Mouse (Mus musculus) limb, embryonic 10.5 days (tissue): Measurements from ENCODE around the gene Morf4l1. TPM values are rescaled to one million over a fixed set of nuclear protein-coding genes. Genes with fewer than 3 reads are reported as not detected.
"Not testable (repeated sequence)": the region's sequence is repeated elsewhere in the genome, so short reads cannot be mapped to it uniquely, and the experiment has no call there.

ENCODE experiments used
- DNase-seq: peaks from one replicate; pipeline ENCODE4 v3.0.0-alpha.2; 2017; ENCODE audit warnings: low spot score
- H3K27ac ChIP-seq: fragments of 300-500 bp; sonication (generic); 2 replicates; pipeline ENCODE4 v1.5.1; 2016; ENCODE audit warnings: mild to moderate bottlenecking
- H3K27me3 ChIP-seq: fragments of 300-500 bp; sonication (generic); 2 replicates; pipeline ENCODE4 v1.6.1; 2016; ENCODE audit warnings: low read depth, mild to moderate bottlenecking; ENCODE audit not compliant: poor library complexity, severe bottlenecking
- H3K36me3 ChIP-seq: fragments of 300-500 bp; sonication (generic); 2 replicates; pipeline ENCODE4 v1.6.1; 2016; ENCODE audit warnings: mild to moderate bottlenecking, moderate library complexity
- H3K4me1 ChIP-seq: fragments of 300-500 bp; sonication (generic); 2 replicates; pipeline ENCODE4 v1.6.1; 2016
- H3K4me3 ChIP-seq: fragments of 300-500 bp; sonication (generic); 2 replicates; pipeline ENCODE4 v1.5.1; 2016; ENCODE audit warnings: mild to moderate bottlenecking, moderate library complexity
- H3K9me3 ChIP-seq: fragments of 300-500 bp; sonication (generic); replicated peaks from 2 replicates; pipeline ENCODE4 v1.6.1; 2016; ENCODE audit warnings: mild to moderate bottlenecking
- WGBS: fragments of 180-500 bp; shearing (Covaris S2); methylation state at CpG from one replicate; pipeline ENCODE4 v1.1.7; 2016; 5-methylcytosine and 5-hydroxymethylcytosine counted together
- polyA plus RNA-seq: library from polyadenylated mRNA; unstranded; fragments of >200 nt; fragmentation: Nextera tagmentation; extraction: Ambion mirVana; gene quantifications from 2 replicates; pipeline ENCODE4 v1.2.1, GENCODE M21; 2016

Morf4l1 gene
- polyA plus RNA-seq, 1 experiment from 2014 or later, result 482 TPM

- no peak overlapping the region for H3K27ac ChIP-seq
- DNase-seq, result no peak
- peaks cover 13% of the 10 kb centered on the region for H3K4me1 ChIP-seq
- WGBS, result 87% methylated on average over 7 of the region's 7 CpGs
- H3K27me3 ChIP-seq, result no peaks in the 10 kb centered on the region
- H3K36me3 ChIP-seq, result no peaks in the 10 kb centered on the region
- no peak overlapping the region for H3K4me3 ChIP-seq
- H3K9me3 ChIP-seq, result no peaks in the 10 kb centered on the region
These were observed 69.4 kb downstream of the Morf4l1 start for GRCm38 (mm10) chr9:90045191-90045590.

GRCm38 (mm10) chr9:90042906-90043305, 71.7 kb downstream of the Morf4l1 start:
- H3K27me3 ChIP-seq, H3K36me3 ChIP-seq, H3K4me1 ChIP-seq, H3K4me3 ChIP-seq, H3K9me3 ChIP-seq, H3K27ac ChIP-seq, DNase-seq: not testable (repeated sequence)
- WGBS, result 91% methylated on average over 8 of the region's 8 CpGs

Other genes starting within 250 kb of the Morf4l1 start
- gene Rasgrf1, start 204.9 kb downstream of the Morf4l1 start, polyA plus RNA-seq, result 0.16 TPM in 1 of 2 replicates, not detected in the other
- 7.5 and 12.1 TPM in 2 replicates for gene Ctsh, start 60.6 kb downstream of the Morf4l1 start, polyA plus RNA-seq
- 8.5 and 15.4 TPM in 2 replicates for gene Adamts7, start 48.3 kb upstream of the Morf4l1 start, polyA plus RNA-seq
- gene Tbc1d2b, start 156.0 kb upstream of the Morf4l1 start, polyA plus RNA-seq, result 7.1 and 8.5 TPM in 2 replicates